Mouse (Mus musculus) megakaryocyte, embryonic 14.5 days (primary cell): ENCODE measurements around the gene Lrrtm4. TPM values are rescaled to one million over a fixed set of nuclear protein-coding genes. Genes with fewer than 3 reads are reported as not detected.

Source experiments
- H3K27me3 ChIP-seq: replicated peaks from 2 replicates; pipeline ENCODE3; 2012; ENCODE audit warnings: inconsistent platforms
- H3K36me3 ChIP-seq: replicated peaks from 2 replicates; pipeline ENCODE3; 2012; ENCODE audit warnings: low read length, inconsistent platforms, mixed read lengths
- H3K4me1 ChIP-seq: 2 replicates; pipeline ENCODE4 v1.6.1; 2012; ENCODE audit warnings: inconsistent platforms
- H3K4me3 ChIP-seq: replicated peaks from 2 replicates; pipeline ENCODE3; 2012; ENCODE audit warnings: moderate library complexity, mild to moderate bottlenecking, inconsistent platforms
- H3K9me3 ChIP-seq: 2 replicates; pipeline ENCODE4 v1.6.1; 2012; ENCODE audit warnings: inconsistent platforms
- FLI1 ChIP-seq: IDR thresholded peaks from 2 replicates; pipeline ENCODE4 v1.6.1; 2012; ENCODE audit warnings: low read length, inconsistent platforms, mixed read lengths
- GATA1 ChIP-seq: IDR thresholded peaks from 3 replicates; pipeline ENCODE4 v1.6.1; 2012; ENCODE audit warnings: mixed read lengths, low read length, inconsistent platforms, borderline replicate concordance
- polyA plus RNA-seq: library from polyadenylated mRNA; stranded (reverse); fragments of >175 nt; gene quantifications from 2 replicates; pipeline ENCODE4 v1.2.3, GENCODE M21; 2012; ENCODE audit warnings: low replicate concordance; ENCODE audit not compliant: insufficient read depth

Lrrtm4 gene
- polyA plus RNA-seq, 1 experiment = not detected

- H3K4me1 ChIP-seq = peaks cover 3% of the 10 kb centered on the region; the same call in 1 of the 2 replicates
- no peaks in the 10 kb centered on the region for H3K9me3 ChIP-seq
- TF ChIP-seq GATA1 = no peak
- TF ChIP-seq FLI1 = no peak
Measured at GRCm38 (mm10) chr6:80406757-80407156, 388.1 kb downstream of the Lrrtm4 start.

GRCm38 (mm10) chr6:80440135-80440534 lies 421.5 kb downstream of the Lrrtm4 start:
- no peaks in the 10 kb centered on the region for H3K27me3 ChIP-seq

More at GRCm38 (mm10) chr6:80406757-80407156, 388.1 kb downstream of the Lrrtm4 start:
- no peaks in the 10 kb centered on the region for H3K27me3 ChIP-seq
- no peak overlapping the region for H3K4me3 ChIP-seq
- H3K36me3 ChIP-seq = no peaks in the 10 kb centered on the region

GRCm38 (mm10) chr6:80470546-80470945 lies 451.9 kb downstream of the Lrrtm4 start:
- TF ChIP-seq FLI1 (no peak), GATA1 (no peak)
- no peaks in the 10 kb centered on the region for H3K27me3 ChIP-seq
- peaks cover 5% of the 10 kb centered on the region; the same call in 1 of the 2 replicates for H3K4me1 ChIP-seq
- H3K4me3 ChIP-seq = no peak overlapping the region
- H3K9me3 ChIP-seq = no peaks in the 10 kb centered on the region
- H3K36me3 ChIP-seq = no peaks in the 10 kb centered on the region

More at GRCm38 (mm10) chr6:80440135-80440534, 421.5 kb downstream of the Lrrtm4 start:
- Histone ChIP-seq H3K4me3 (no peak overlapping the region), H3K9me3 (no peaks in the 10 kb centered on the region), H3K36me3 (no peaks in the 10 kb centered on the region), H3K4me1 (no peaks in the 10 kb centered on the region)
- TF ChIP-seq FLI1 = no peak
- no peak for TF ChIP-seq GATA1

GRCm38 (mm10) chr6:80476153-80476552 lies 457.5 kb downstream of the Lrrtm4 start:
- no peak overlapping the region for H3K4me3 ChIP-seq
- no peaks in the 10 kb centered on the region for H3K36me3 ChIP-seq
- H3K9me3 ChIP-seq = no peaks in the 10 kb centered on the region
- no peaks in the 10 kb centered on the region for H3K27me3 ChIP-seq
- TF ChIP-seq FLI1 = no peak
- no peak for TF ChIP-seq GATA1
- H3K4me1 ChIP-seq = no peaks in the 10 kb centered on the region

- no peaks in the 10 kb centered on the region for H3K36me3 ChIP-seq
- no peaks in the 10 kb centered on the region for H3K27me3 ChIP-seq
- H3K9me3 ChIP-seq = peaks cover 3% of the 10 kb centered on the region
- H3K4me3 ChIP-seq = no peak overlapping the region
- H3K4me1 ChIP-seq = no peaks in the 10 kb centered on the region
- no peak for TF ChIP-seq FLI1
- no peak for TF ChIP-seq GATA1
Measured at GRCm38 (mm10) chr6:80545017-80545416, 526.3 kb downstream of the Lrrtm4 start.

- Histone ChIP-seq H3K27me3 (no peaks in the 10 kb centered on the region), H3K4me3 (no peak overlapping the region), H3K36me3 (no peaks in the 10 kb centered on the region), H3K4me1 (no peaks in the 10 kb centered on the region), H3K9me3 (peaks cover 17% of the 10 kb centered on the region)
- TF ChIP-seq FLI1 = no peak
- TF ChIP-seq GATA1 = no peak
Measured at GRCm38 (mm10) chr6:80549907-80550306, 531.2 kb downstream of the Lrrtm4 start.

GRCm38 (mm10) chr6:80553398-80553797 lies 534.7 kb downstream of the Lrrtm4 start:
- H3K9me3 ChIP-seq = peaks cover 21% of the 10 kb centered on the region
- no peaks in the 10 kb centered on the region for H3K36me3 ChIP-seq
- no peaks in the 10 kb centered on the region for H3K27me3 ChIP-seq
- TF ChIP-seq GATA1 (no peak), FLI1 (no peak)
- H3K4me3 ChIP-seq = no peak overlapping the region
- no peaks in the 10 kb centered on the region for H3K4me1 ChIP-seq

GRCm38 (mm10) chr6:80554991-80555390 lies 536.3 kb downstream of the Lrrtm4 start:
- Histone ChIP-seq H3K36me3 (no peaks in the 10 kb centered on the region), H3K9me3 (peaks cover 17% of the 10 kb centered on the region), H3K4me1 (no peaks in the 10 kb centered on the region), H3K4me3 (no peak overlapping the region), H3K27me3 (no peaks in the 10 kb centered on the region)
- TF ChIP-seq FLI1 = no peak
- no peak for TF ChIP-seq GATA1

- no peaks in the 10 kb centered on the region for H3K27me3 ChIP-seq
- no peak overlapping the region for H3K4me3 ChIP-seq
- no peaks in the 10 kb centered on the region for H3K36me3 ChIP-seq
- no peaks in the 10 kb centered on the region for H3K4me1 ChIP-seq
- no peaks in the 10 kb centered on the region for H3K9me3 ChIP-seq
- no peak for TF ChIP-seq FLI1
- no peak for TF ChIP-seq GATA1
Measured at GRCm38 (mm10) chr6:80577227-80577626, 558.5 kb downstream of the Lrrtm4 start.

GRCm38 (mm10) chr6:80582225-80582624 lies 563.5 kb downstream of the Lrrtm4 start:
- Histone ChIP-seq H3K27me3 (no peaks in the 10 kb centered on the region), H3K4me1 (no peaks in the 10 kb centered on the region), H3K36me3 (no peaks in the 10 kb centered on the region), H3K9me3 (no peaks in the 10 kb centered on the region), H3K4me3 (no peak overlapping the region)
- no peak for TF ChIP-seq FLI1
- no peak for TF ChIP-seq GATA1

GRCm38 (mm10) chr6:80589776-80590175 lies 571.1 kb downstream of the Lrrtm4 start:
- H3K36me3 ChIP-seq = no peaks in the 10 kb centered on the region
- H3K4me1 ChIP-seq = no peaks in the 10 kb centered on the region
- TF ChIP-seq FLI1 (no peak), GATA1 (no peak)
- no peaks in the 10 kb centered on the region for H3K27me3 ChIP-seq
- no peak overlapping the region for H3K4me3 ChIP-seq
- no peaks in the 10 kb centered on the region for H3K9me3 ChIP-seq
